Mouse (Mus musculus) MEL (cell line): ENCODE results near the gene Fkbp4. TPM values are rescaled to one million over a fixed set of nuclear protein-coding genes. Genes with fewer than 3 reads are reported as not detected.

ENCODE experiments used
- DNase-seq: peaks from one replicate; pipeline ENCODE4 v3.0.0; 2011; ENCODE audit warnings: low read depth, low spot score
- H3K27ac ChIP-seq: 2 replicates; pipeline ENCODE4 v1.5.1; 2012; ENCODE audit warnings: low read depth, mild to moderate bottlenecking, control low read depth, low read length, moderate library complexity; ENCODE audit not compliant: control insufficient read depth
- H3K27me3 ChIP-seq, 2 experiments: fragments of 150-350 bp in 1 of 2; sonication (generic) in 1 of 2; 2 replicates each; pipeline ENCODE4 v1.6.1; 2012; ENCODE audit warnings: low read length in 2 of 2, mild to moderate bottlenecking in 2 of 2, improper control_type of control experiment in 1 of 2, moderate library complexity in 1 of 2; ENCODE audit not compliant: insufficient read depth in 2 of 2, control insufficient read depth in 1 of 2
- H3K36me3 ChIP-seq, 2 experiments: 2 replicates each; pipeline ENCODE4 v1.6.1; 2012 to 2014; ENCODE audit warnings: low read length in 2 of 2, improper control_type of control experiment in 1 of 2, inconsistent platforms in 1 of 2, mild to moderate bottlenecking in 1 of 2; ENCODE audit not compliant: insufficient read depth in 2 of 2, control insufficient read depth in 1 of 2
- H3K4me1 ChIP-seq, 2 experiments: fragments of 150-350 bp in 1 of 2; sonication (generic) in 1 of 2; 2 replicates each; pipeline ENCODE4 v1.6.1; 2012; ENCODE audit warnings: low read length in 2 of 2, improper control_type of control experiment in 1 of 2, mild to moderate bottlenecking in 1 of 2; ENCODE audit not compliant: insufficient read depth in 2 of 2, control insufficient read depth in 1 of 2
- H3K4me3 ChIP-seq, 2 experiments: fragments of 150-350 bp in 1 of 2; sonication (generic) in 1 of 2; 2 replicates each; pipeline ENCODE4 v1.5.1; 2012; ENCODE audit warnings: low read depth in 2 of 2, low read length in 2 of 2, mild to moderate bottlenecking in 2 of 2, moderate library complexity in 2 of 2, control low read depth in 1 of 2, improper control_type of control experiment in 1 of 2; ENCODE audit not compliant: control insufficient read depth in 1 of 2, insufficient read depth in 1 of 2
- H3K79me2 ChIP-seq: 2 replicates; pipeline ENCODE4 v1.6.1; 2012; ENCODE audit warnings: mild to moderate bottlenecking, low read length, moderate library complexity; ENCODE audit not compliant: control insufficient read depth, poor library complexity, insufficient read depth
- H3K9ac ChIP-seq: 2 replicates; pipeline ENCODE4 v1.6.1; 2012; ENCODE audit warnings: low read depth, mild to moderate bottlenecking, control low read depth, low read length, moderate library complexity; ENCODE audit not compliant: control insufficient read depth, poor library complexity, severe bottlenecking
- H3K9me3 ChIP-seq: fragments of 150-350 bp; sonication (generic); replicated peaks from 2 replicates; pipeline ENCODE4 v1.6.1; 2012; ENCODE audit warnings: mild to moderate bottlenecking, low read length, improper control_type of control experiment, moderate library complexity; ENCODE audit not compliant: insufficient read depth
- CHD1 ChIP-seq: IDR thresholded peaks from 2 replicates; pipeline ENCODE4 v1.6.1; 2012; ENCODE audit warnings: low read depth, mild to moderate bottlenecking, inconsistent platforms, low read length, improper control_type of control experiment
- CTCF ChIP-seq, 3 experiments: IDR thresholded peaks in 2 of 3; conservative IDR thresholded peaks in 1 of 3; 2 replicates each; pipeline ENCODE4 v1.5.1; 2011 to 2012; ENCODE audit warnings: low read length in 3 of 3, low read depth in 2 of 3, mild to moderate bottlenecking in 2 of 3, improper control_type of control experiment in 1 of 3, inconsistent platforms in 1 of 3, mixed read lengths in 1 of 3, moderate library complexity in 1 of 3; ENCODE audit not compliant: control insufficient read depth in 1 of 3, insufficient read depth in 1 of 3, poor library complexity in 1 of 3, severe bottlenecking in 1 of 3
- ELF1 ChIP-seq: IDR thresholded peaks from 2 replicates; pipeline ENCODE4 v1.6.1; 2014; ENCODE audit warnings: low read depth, mild to moderate bottlenecking, inconsistent platforms, low read length, improper control_type of control experiment, moderate library complexity
- EP300 ChIP-seq, 2 experiments: IDR thresholded peaks; 2 replicates each; pipeline ENCODE4 v1.6.1; 2011; ENCODE audit warnings: improper control_type of control experiment in 2 of 2, low read length in 2 of 2, low read depth in 1 of 2, mild to moderate bottlenecking in 1 of 2
- GABPA ChIP-seq: IDR thresholded peaks from 2 replicates; pipeline ENCODE4 v1.6.1; 2012; ENCODE audit warnings: low read depth, mild to moderate bottlenecking, inconsistent platforms, low read length, improper control_type of control experiment, moderate library complexity
- GATA1 ChIP-seq: IDR thresholded peaks from 2 replicates; pipeline ENCODE4 v1.6.1; 2011; ENCODE audit warnings: low read depth, low read length, improper control_type of control experiment
- MAX ChIP-seq: IDR thresholded peaks from 2 replicates; pipeline ENCODE4 v1.6.1; 2011; ENCODE audit warnings: low read length, improper control_type of control experiment
- MAZ ChIP-seq: IDR thresholded peaks from 2 replicates; pipeline ENCODE4 v1.6.1; 2012; ENCODE audit warnings: low read depth, mild to moderate bottlenecking, inconsistent platforms, low read length, improper control_type of control experiment
- MXI1 ChIP-seq: IDR thresholded peaks from 2 replicates; pipeline ENCODE4 v1.6.1; 2011; ENCODE audit warnings: mild to moderate bottlenecking, low read depth, low read length, improper control_type of control experiment
- MYC ChIP-seq: IDR thresholded peaks from 2 replicates; pipeline ENCODE4 v1.6.1; 2011; ENCODE audit warnings: low read depth, mild to moderate bottlenecking, low read length, improper control_type of control experiment, moderate library complexity
- NELFE ChIP-seq: IDR thresholded peaks from 2 replicates; pipeline ENCODE4 v1.6.1; 2011; ENCODE audit warnings: low read depth, low read length, improper control_type of control experiment
- POLR2AphosphoS2 ChIP-seq: IDR thresholded peaks from 2 replicates; pipeline ENCODE4 v1.6.1; 2011; ENCODE audit warnings: low read length, improper control_type of control experiment
- RAD21 ChIP-seq: IDR thresholded peaks from 2 replicates; pipeline ENCODE4 v1.6.1; 2011; ENCODE audit warnings: mild to moderate bottlenecking, low read depth, low read length, improper control_type of control experiment
- SIN3A ChIP-seq: IDR thresholded peaks from 2 replicates; pipeline ENCODE4 v1.6.1; 2012; ENCODE audit warnings: low read length, improper control_type of control experiment, inconsistent platforms
- SMC3 ChIP-seq: IDR thresholded peaks from 2 replicates; pipeline ENCODE4 v1.6.1; 2011; ENCODE audit warnings: low read depth, low read length, improper control_type of control experiment
- TAL1 ChIP-seq: IDR thresholded peaks from 2 replicates; pipeline ENCODE4 v1.6.1; 2012; ENCODE audit warnings: mild to moderate bottlenecking, inconsistent platforms, low read length, moderate library complexity, mixed read lengths
- UBTF ChIP-seq: IDR thresholded peaks from 2 replicates; pipeline ENCODE4 v1.6.1; 2012; ENCODE audit warnings: low read depth, mild to moderate bottlenecking, inconsistent platforms, low read length, improper control_type of control experiment, moderate library complexity, borderline replicate concordance; ENCODE audit not compliant: insufficient read depth
- USF1 ChIP-seq: IDR thresholded peaks from 2 replicates; pipeline ENCODE4 v1.6.1; 2014; ENCODE audit warnings: low read depth, mild to moderate bottlenecking, inconsistent platforms, low read length, improper control_type of control experiment, moderate library complexity
- USF2 ChIP-seq, 2 experiments: IDR thresholded peaks; 2 replicates each; pipeline ENCODE4 v1.6.1; 2011 to 2012; ENCODE audit warnings: improper control_type of control experiment in 2 of 2, low read length in 2 of 2, borderline replicate concordance in 1 of 2, inconsistent platforms in 1 of 2, low read depth in 1 of 2, mild to moderate bottlenecking in 1 of 2; ENCODE audit not compliant: insufficient read depth in 1 of 2
- ZC3H11A ChIP-seq: IDR thresholded peaks from 2 replicates; pipeline ENCODE4 v1.6.1; 2012; ENCODE audit warnings: low read depth, mild to moderate bottlenecking, inconsistent platforms, low read length, improper control_type of control experiment
- ZKSCAN1 ChIP-seq: IDR thresholded peaks from 2 replicates; pipeline ENCODE4 v1.6.1; 2012; ENCODE audit warnings: low read depth, mild to moderate bottlenecking, inconsistent platforms, low read length, improper control_type of control experiment, moderate library complexity
- ZNF384 ChIP-seq: IDR thresholded peaks from 2 replicates; pipeline ENCODE4 v1.6.1; 2012; ENCODE audit warnings: low read depth, mild to moderate bottlenecking, inconsistent platforms, low read length, improper control_type of control experiment
- polyA plus RNA-seq, 2 experiments: library from polyadenylated mRNA; stranded (reverse) in 1 of 2; unstranded in 1 of 2; fragments of >175 nt in 1 of 2; fragments of >200 nt in 1 of 2; gene quantifications; 2 replicates each; pipeline versions ENCODE4 v1.2.1 to v1.2.4; 2012; ENCODE audit warnings: low replicate concordance in 2 of 2, low read depth in 1 of 2; ENCODE audit not compliant: insufficient read length in 2 of 2, insufficient read depth in 1 of 2, missing spikeins in 1 of 2
- total RNA-seq: library from RNA; depleted of rRNA; stranded (reverse); fragments of 300-350 nt; gene quantifications from 2 replicates; pipeline ENCODE4 v1.2.3, GENCODE M21; 2012

Fkbp4 gene
- total and polyA plus RNA-seq, 3 experiments: 333 to 934 (median 426) TPM

DNA sequence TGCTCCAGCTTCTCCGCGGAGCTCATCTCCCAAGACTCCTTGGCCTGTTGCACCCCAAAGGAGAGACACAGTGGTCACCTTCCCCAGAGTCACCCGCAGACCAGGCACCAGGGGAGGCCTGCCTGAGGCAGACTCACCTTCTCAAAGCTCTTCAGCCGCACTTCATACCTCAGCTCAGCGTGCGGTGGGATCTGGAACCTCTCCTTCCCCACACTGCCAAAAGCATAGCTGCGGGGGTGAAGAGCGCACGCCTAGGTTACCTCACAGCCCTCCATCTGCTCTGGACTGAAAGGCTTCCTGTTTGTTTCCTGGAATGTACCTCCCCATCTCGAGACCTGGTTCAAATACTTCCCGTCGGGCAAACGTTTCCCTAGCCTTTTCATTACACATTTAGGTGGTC lies 4.9 kb downstream of the Fkbp4 start:
- no peaks in the 10 kb centered on the region; the same call in 1 of the 2 replicates for H3K9me3 ChIP-seq
- H3K27me3 ChIP-seq: no peaks in the 10 kb centered on the region
- no peak overlapping the region for H3K27ac ChIP-seq
- TF ChIP-seq MAX: no peak
- no peak for TF ChIP-seq MXI1
- TF ChIP-seq UBTF: no peak
- TF ChIP-seq ELF1: no peak
- TF ChIP-seq SMC3: no peak
- no peak for TF ChIP-seq GATA1
- no peak for TF ChIP-seq ZNF384
- TF ChIP-seq MAZ: no peak
- no peak for TF ChIP-seq EP300 (IDR thresholded peaks at IDR 0.05; ENCODE audit: low read depth in 1 of 2, low read length in 2 of 2)
- no peak for TF ChIP-seq TAL1
- no peak for TF ChIP-seq CTCF (IDR thresholded peaks at IDR 0.05 in 2 of 3, conservative IDR thresholded peaks at IDR 0.05 in 1 of 3; ENCODE audit: control insufficient read depth in 1 of 3, insufficient read depth in 1 of 3, low read depth in 2 of 3, low read length in 3 of 3, poor library complexity in 1 of 3, severe bottlenecking in 1 of 3)
- TF ChIP-seq RAD21: no peak
- no peak for DNase-seq
- peaks cover 23 to 37% of the 10 kb centered on the region in 2 experiments for H3K4me1 ChIP-seq
- no peak overlapping the region for H3K4me3 ChIP-seq
- peaks cover 30 to 39% of the 10 kb centered on the region in 2 experiments for H3K36me3 ChIP-seq
- H3K9ac ChIP-seq: no peak overlapping the region
- peaks cover 19% of the 10 kb centered on the region for H3K79me2 ChIP-seq

DNA sequence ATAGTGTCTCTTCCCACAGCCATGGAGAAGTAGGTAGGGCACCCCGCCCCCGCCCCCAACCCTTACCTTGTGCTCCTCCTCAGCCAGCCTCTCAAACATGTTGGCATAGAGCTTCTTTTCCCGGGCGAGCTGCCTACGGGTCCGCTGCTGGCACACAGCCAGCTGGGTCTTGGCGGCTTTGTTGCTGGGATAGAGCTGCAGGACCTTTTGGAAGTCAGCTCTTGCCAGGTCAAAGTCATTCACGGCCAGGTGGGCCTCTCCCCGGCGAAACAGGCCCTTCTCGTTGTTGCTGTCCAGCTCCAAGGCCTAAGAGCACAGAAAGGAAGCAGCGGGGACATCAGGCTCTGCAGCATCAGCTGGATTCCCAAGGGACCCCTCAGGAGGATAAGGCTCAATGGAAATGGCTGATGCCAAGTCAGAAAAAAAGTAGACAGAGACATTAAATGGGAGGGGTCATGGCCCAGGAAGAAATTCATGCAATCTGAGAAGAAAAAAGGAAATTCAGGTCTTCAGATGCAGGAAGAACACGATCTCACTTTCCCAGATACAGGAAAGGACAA lies 6.0 kb downstream of the Fkbp4 start:
- Histone ChIP-seq H3K79me2 (peaks cover 9% of the 10 kb centered on the region), H3K9me3 (no peaks in the 10 kb centered on the region; the same call in 1 of the 2 replicates), H3K4me3 (no peak overlapping the region), H3K4me1 (peaks cover 23 to 37% of the 10 kb centered on the region in 2 experiments), H3K9ac (no peak overlapping the region), H3K27me3 (no peaks in the 10 kb centered on the region), H3K27ac (no peak overlapping the region), H3K36me3 (peaks cover 32 to 39% of the 10 kb centered on the region in 2 experiments)
- TF ChIP-seq SMC3: no peak
- no peak for TF ChIP-seq EP300 (IDR thresholded peaks at IDR 0.05; ENCODE audit: low read depth in 1 of 2, low read length in 2 of 2)
- TF ChIP-seq CHD1: no peak
- no peak for TF ChIP-seq SIN3A
- no peak for TF ChIP-seq NELFE
- no peak for TF ChIP-seq ZC3H11A
- TF ChIP-seq POLR2AphosphoS2: no peak
- TF ChIP-seq MAZ: no peak
- no peak for TF ChIP-seq MYC
- no peak for TF ChIP-seq USF1
- TF ChIP-seq ZKSCAN1: no peak
- TF ChIP-seq GABPA: no peak
- no peak for TF ChIP-seq USF2 (IDR thresholded peaks at IDR 0.05; ENCODE audit: borderline replicate concordance in 1 of 2, insufficient read depth in 1 of 2, low read depth in 1 of 2, low read length in 2 of 2)
- no peak for TF ChIP-seq MXI1
- DNase-seq: no peak
